8 mouse cellular contexts compared by ENCODE assay signal in genomic region chr16:65105184-65105931, GRCm38 (mm10). TPM values are rescaled to one million over a fixed set of nuclear protein-coding genes. Genes with fewer than 3 reads are reported as not detected.
DNase-seq lines count a peak whose midpoint lies in the region; ATAC-seq and TF ChIP-seq lines count a peak whose summit lies in the region.

Gene Htr1f, minus strand, starts transcription at chr16:65105854.

- no peak for DNase-seq in layer of hippocampus, adult 2 months (ENCODE audit: low spot score in 2 of 2)
- DNase-seq in layer of hippocampus, adult 18-20 months (ENCODE audit: low spot score in 2 of 2) = no peak
- peak; percentile 70 for DNase-seq in embryo, embryonic 10 days (ENCODE audit: low spot score)
- no peak for DNase-seq in liver, postnatal 0 days
- no peak for DNase-seq in stomach, postnatal 0 days (ENCODE audit: low spot score)
- no peak for DNase-seq in layer of hippocampus, adult 8-10 months (ENCODE audit: low spot score in 2 of 2)
- DNase-seq in adrenal gland, adult 18-20 months (ENCODE audit: low spot score in 2 of 2) = no peak

- no peak for TF ChIP-seq CTCF in layer of hippocampus, adult 2 months (conservative IDR thresholded peaks at IDR 0.05)
- no peak for TF ChIP-seq CTCF in liver, postnatal 0 days (IDR thresholded peaks at IDR 0.05; ENCODE audit: low read depth)
- no peak for TF ChIP-seq CTCF in stomach, postnatal 0 days (IDR thresholded peaks at IDR 0.05; ENCODE audit: low read depth)

- H3K36me3 ChIP-seq in forebrain, embryonic 15.5 days = no peaks in the 10 kb centered on the region
- no peaks in the 10 kb centered on the region for H3K36me3 ChIP-seq in liver, postnatal 0 days (replicated peaks; ENCODE audit: insufficient read depth, low read length)
- no peaks in the 10 kb centered on the region for H3K36me3 ChIP-seq in stomach, postnatal 0 days (ENCODE audit: control insufficient read depth, insufficient read depth, low read length)

- no peaks in the 10 kb centered on the region for H3K27me3 ChIP-seq in forebrain, embryonic 15.5 days
- peaks cover 14% of the 10 kb centered on the region; the same call in 1 of the 2 replicates for H3K27me3 ChIP-seq in liver, postnatal 0 days (ENCODE audit: insufficient read depth, low read length)
- H3K27me3 ChIP-seq in stomach, postnatal 0 days (ENCODE audit: control insufficient read depth, insufficient read depth, low read length) = no peaks in the 10 kb centered on the region

- H3K4me1 ChIP-seq in forebrain, embryonic 15.5 days = peaks cover 4% of the 10 kb centered on the region
- H3K4me1 ChIP-seq in liver, postnatal 0 days (ENCODE audit: insufficient read depth) = no peaks in the 10 kb centered on the region
- no peaks in the 10 kb centered on the region for H3K4me1 ChIP-seq in stomach, postnatal 0 days (replicated peaks; ENCODE audit: control insufficient read depth, insufficient read depth)

- TF ChIP-seq EP300 in liver, postnatal 0 days (IDR thresholded peaks at IDR 0.05; ENCODE audit: low read depth) = no peak
- no peak for TF ChIP-seq EP300 in stomach, postnatal 0 days (optimal IDR thresholded peaks at IDR 0.05)

- H3K27ac ChIP-seq in layer of hippocampus, adult 2 months = peak within 1 kb of the TSS; percentile 80
- no peak within 1 kb of the TSS for H3K27ac ChIP-seq in forebrain, embryonic 15.5 days (replicated peaks)
- H3K27ac ChIP-seq in liver, postnatal 0 days (ENCODE audit: low read depth) = no peak within 1 kb of the TSS
- H3K27ac ChIP-seq in stomach, postnatal 0 days (replicated peaks) = no peak within 1 kb of the TSS

- no peaks in the 10 kb centered on the region for H3K9me3 ChIP-seq in forebrain, embryonic 15.5 days
- H3K9me3 ChIP-seq in liver, postnatal 0 days (ENCODE audit: low read length) = no peaks in the 10 kb centered on the region
- no peaks in the 10 kb centered on the region for H3K9me3 ChIP-seq in stomach, postnatal 0 days (ENCODE audit: control insufficient read depth, low read length)

- ATAC-seq in forebrain, embryonic 15.5 days (replicated peaks) = peak; percentile 90
- ATAC-seq in liver, postnatal 0 days = no peak
- no peak for ATAC-seq in stomach, postnatal 0 days (ENCODE audit: low FRiP score, low TSS enrichment)

- 6% methylated on average over 41 of the region's 41 CpGs for WGBS in forebrain, embryonic 15.5 days
- WGBS in liver, postnatal 0 days (ENCODE audit: insufficient replicate concordance) = 9% methylated on average over 41 of the region's 41 CpGs
- 4% methylated on average over 41 of the region's 41 CpGs for WGBS in stomach, postnatal 0 days

- H3K4me2 ChIP-seq in forebrain, embryonic 15.5 days (replicated peaks) = peak within 1 kb of the TSS; percentile 88
- H3K4me2 ChIP-seq in liver, postnatal 0 days (ENCODE audit: low read depth, low read length) = peak within 1 kb of the TSS; percentile 59
- H3K4me2 ChIP-seq in stomach, postnatal 0 days (replicated peaks; ENCODE audit: low read depth) = peak within 1 kb of the TSS; percentile 55

- peak within 1 kb of the TSS; percentile 61 for H3K4me3 ChIP-seq in layer of hippocampus, adult 2 months
- H3K4me3 ChIP-seq in forebrain, embryonic 15.5 days = peak within 1 kb of the TSS; percentile 45
- peak within 1 kb of the TSS; percentile 19 for H3K4me3 ChIP-seq in liver, postnatal 0 days (ENCODE audit: low read depth, low read length)
- H3K4me3 ChIP-seq in stomach, postnatal 0 days (ENCODE audit: low read depth, low read length) = peak within 1 kb of the TSS; percentile 35

- peak within 1 kb of the TSS; percentile 51 for H3K9ac ChIP-seq in forebrain, embryonic 15.5 days (replicated peaks)
- H3K9ac ChIP-seq in liver, postnatal 0 days (replicated peaks) = no peak within 1 kb of the TSS
- H3K9ac ChIP-seq in stomach, postnatal 0 days (ENCODE audit: low read length) = no peak within 1 kb of the TSS

RNA-seq across cellular contexts. Expression of gene Htr1f, which starts in this region (rescaled TPM):
- 1 to 10 TPM; 5.4 to 5.8 TPM for total RNA-seq in layer of hippocampus, adult 2 months (2021)
- 1 to 10 TPM; 4.4 to 5.8 TPM for total RNA-seq in layer of hippocampus, adult 18-20 months (2021)
- polyA plus RNA-seq in forebrain, embryonic 15.5 days (2015; fragmentation: Nextera tagmentation; extraction: Ambion mirVana) = 0.34 and 0.53 TPM in 2 replicates
- not detected in 2 replicates for polyA plus RNA-seq in liver, postnatal 0 days (2015; fragmentation: Nextera tagmentation; extraction: Ambion mirVana)
- polyA plus RNA-seq in stomach, postnatal 0 days (2015; fragmentation: Nextera tagmentation; extraction: Ambion mirVana) = not detected in 2 replicates
- 1 to 10 TPM; 3.8 to 6.9 (median 4.2) TPM for total RNA-seq in layer of hippocampus, adult 8-10 months (2022)
- not detected for total RNA-seq in adrenal gland, adult 18-20 months (2021)

Comparison
In these comparisons a context has a peak if more than half of its experiments do, and no peak if none do; other contexts are left out.
1. RNA of gene Htr1f (total RNA-seq): 5.4 to 5.8 TPM in layer of hippocampus, adult 2 months, 4.4 to 5.8 TPM in layer of hippocampus, adult 18-20 months and 3.8 to 6.9 TPM in layer of hippocampus, adult 8-10 months; not detected in adrenal gland, adult 18-20 months; every median in the first group is over 4 times any median in the second.
2. Peak in ATAC-seq, H3K4me3 ChIP-seq, H3K9ac ChIP-seq and H3K4me2 ChIP-seq in forebrain, embryonic 15.5 days; RNA of the gene not detected or under 1 TPM.
3. Peak in every context shown above with its lines, with median percentiles within 50 percentile points of each other: H3K4me3 ChIP-seq and H3K4me2 ChIP-seq.